Mouse (Mus musculus) embryonic facial prominence, embryonic 11.5 days (tissue): ENCODE data around the gene Sbk3. TPM values are rescaled to one million over a fixed set of nuclear protein-coding genes. Genes with fewer than 3 reads are reported as not detected.
A peak's percentile ranks its signal among the peaks of the same experiment; 100 is the strongest.

Experiments
- ATAC-seq: fragments of 200-750 bp; cut with Nextera tagmentation; replicated peaks from 2 replicates; pipeline ENCODE4 v1.8.0; 2017; ENCODE audit warnings: low read depth; ENCODE audit not compliant: insufficient number of reproducible peaks, low FRiP score, low TSS enrichment
- DNase-seq: peaks from one replicate; pipeline ENCODE4 v3.0.0-alpha.2; 2015; ENCODE audit warnings: low spot score
- H3K27ac ChIP-seq: fragments of 300-500 bp; sonication (generic); replicated peaks from 2 replicates; pipeline ENCODE4 v1.5.1; 2014; ENCODE audit warnings: mild to moderate bottlenecking, low read depth, low read length, control low read depth
- H3K27me3 ChIP-seq: fragments of 300-500 bp; sonication (generic); 2 replicates; pipeline ENCODE4 v1.6.1; 2014; ENCODE audit warnings: mild to moderate bottlenecking, low read length, moderate library complexity, mixed read lengths; ENCODE audit not compliant: control insufficient read depth, insufficient read depth
- H3K36me3 ChIP-seq: fragments of 300-500 bp; sonication (generic); replicated peaks from 2 replicates; pipeline ENCODE4 v1.6.1; 2014; ENCODE audit warnings: low read depth, mild to moderate bottlenecking, low read length, moderate library complexity, mixed read lengths; ENCODE audit not compliant: control insufficient read depth, insufficient read depth
- H3K4me1 ChIP-seq: fragments of 300-500 bp; sonication (generic); 2 replicates; pipeline ENCODE4 v1.6.1; 2014; ENCODE audit warnings: low read length, mixed read lengths; ENCODE audit not compliant: control insufficient read depth, insufficient read depth
- H3K4me2 ChIP-seq: fragments of 300-500 bp; sonication (generic); 2 replicates; pipeline ENCODE4 v1.6.1; 2014; ENCODE audit warnings: low read depth, mild to moderate bottlenecking, control low read depth, low read length, moderate library complexity
- H3K4me3 ChIP-seq: fragments of 300-500 bp; sonication (generic); 2 replicates; pipeline ENCODE4 v1.5.1; 2014; ENCODE audit warnings: low read depth, low read length, control low read depth
- H3K9ac ChIP-seq: fragments of 300-500 bp; sonication (generic); replicated peaks from 2 replicates; pipeline ENCODE4 v1.6.1; 2014; ENCODE audit warnings: mild to moderate bottlenecking, control low read depth, low read length
- H3K9me3 ChIP-seq: fragments of 300-500 bp; sonication (generic); replicated peaks from 2 replicates; pipeline ENCODE4 v1.6.1; 2016; ENCODE audit warnings: mild to moderate bottlenecking, low read length, inconsistent platforms, mixed read lengths; ENCODE audit not compliant: control insufficient read depth
- WGBS: fragments of 180-500 bp; shearing (Covaris S2); extraction: QIAGEN DNeasy Blood & Tissue Kit; methylation state at CpG from one replicate; pipeline ENCODE4 v1.1.7; 2014; 5-methylcytosine and 5-hydroxymethylcytosine counted together
- polyA plus RNA-seq: library from polyadenylated mRNA; unstranded; fragments of >200 nt; fragmentation: Nextera tagmentation; extraction: Ambion mirVana; gene quantifications from 2 replicates; pipeline ENCODE4 v1.2.1, GENCODE M21; 2014

The Sbk3 gene
- polyA plus RNA-seq, 1 experiment from 2014 or later: 0.06 TPM

- Histone ChIP-seq H3K27me3 (no peaks in the 10 kb centered on the region), H3K36me3 (peaks cover 8% of the 10 kb centered on the region), H3K4me2 (no peak overlapping the region), H3K9me3 (no peaks in the 10 kb centered on the region), H3K4me3 (no peak overlapping the region), H3K4me1 (peaks cover 14% of the 10 kb centered on the region), H3K27ac (no peak overlapping the region), H3K9ac (no peak overlapping the region)
- DNase-seq (no peak), ATAC-seq (no peak)
- 89% methylated on average over 21 of the region's 21 CpGs for whole genome bisulfite sequencing
These were observed 51.0 kb downstream of the Sbk3 start for GRCm38 (mm10) chr7:4919971-4920370.

- Histone ChIP-seq H3K4me1 (peaks cover 9% of the 10 kb centered on the region), H3K9me3 (no peaks in the 10 kb centered on the region), H3K4me2 (no peak overlapping the region), H3K27ac (no peak overlapping the region), H3K9ac (no peak overlapping the region), H3K36me3 (peaks cover 8% of the 10 kb centered on the region), H3K27me3 (no peaks in the 10 kb centered on the region), H3K4me3 (no peak overlapping the region)
- 87% methylated on average over 21 of the region's 21 CpGs for WGBS
- ATAC-seq: no peak
- no peak for DNase-seq
These were observed 51.9 kb downstream of the Sbk3 start for GRCm38 (mm10) chr7:4919096-4919495.

GRCm38 (mm10) chr7:4918681-4919080 is 52.3 kb downstream of the Sbk3 start:
- Histone ChIP-seq H3K36me3 (peaks cover 8% of the 10 kb centered on the region), H3K4me1 (peaks cover 5% of the 10 kb centered on the region), H3K4me2 (no peak overlapping the region), H3K4me3 (no peak overlapping the region), H3K27ac (no peak overlapping the region), H3K27me3 (no peaks in the 10 kb centered on the region), H3K9ac (no peak overlapping the region), H3K9me3 (no peaks in the 10 kb centered on the region)
- DNase-seq (no peak), ATAC-seq (no peak)
- WGBS: 95% methylated on average over 15 of the region's 15 CpGs

- no peak overlapping the region; the same call in 1 of the 2 replicates for H3K9ac ChIP-seq
- no peak overlapping the region for H3K4me2 ChIP-seq
- H3K4me1 ChIP-seq: 0 out of 2 replicates have a peak, but pooled peaks cover 2% of the 10 kb centered on the region
- no peaks in the 10 kb centered on the region for H3K9me3 ChIP-seq
- H3K4me3 ChIP-seq: no peak overlapping the region
- H3K27me3 ChIP-seq: no peaks in the 10 kb centered on the region
- DNase-seq (no peak), ATAC-seq (no peak)
- 87% methylated on average over 2 of the region's 2 CpGs for WGBS
- no peak overlapping the region for H3K27ac ChIP-seq
- peaks cover 8% of the 10 kb centered on the region for H3K36me3 ChIP-seq
These were observed 53.5 kb downstream of the Sbk3 start for GRCm38 (mm10) chr7:4917494-4917893.

- Histone ChIP-seq H3K36me3 (peaks cover 8% of the 10 kb centered on the region), H3K9me3 (no peaks in the 10 kb centered on the region), H3K4me1 (no peaks in the 10 kb centered on the region), H3K9ac (peak overlapping the region; percentile 93), H3K27ac (peak overlapping the region; percentile 96), H3K27me3 (no peaks in the 10 kb centered on the region), H3K4me3 (peak overlapping the region; percentile 67), H3K4me2 (peak overlapping the region; percentile 67)
- DNase-seq: peak; percentile 23
- ATAC-seq: peak; percentile 42; the same call in 1 of the 2 replicates
- WGBS: 27% methylated on average over 14 of the region's 14 CpGs
These were observed 55.1 kb downstream of the Sbk3 start for GRCm38 (mm10) chr7:4915669-4916416.

Other genes with a start within 250 kb of the Sbk3 start
- not detected in 2 replicates for gene Tmem150b, start 245.9 kb downstream of the Sbk3 start, polyA plus RNA-seq
- gene Kmt5c, start 231.1 kb downstream of the Sbk3 start, polyA plus RNA-seq: 55.7 and 61.6 TPM in 2 replicates
- gene Cox6b2, start 218.1 kb downstream of the Sbk3 start, polyA plus RNA-seq: 41.6 and 42.1 TPM in 2 replicates
- not detected in 2 replicates for gene Fam71e2, start 199.9 kb downstream of the Sbk3 start, polyA plus RNA-seq
- 0.21 TPM in 1 of 2 replicates, not detected in the other for gene Il11, start 188.3 kb downstream of the Sbk3 start, polyA plus RNA-seq
- not detected in 2 replicates for gene Tmem190, start 188.2 kb downstream of the Sbk3 start, polyA plus RNA-seq
- 1.3 and 1.4 TPM in 2 replicates for gene Tmem238, start 181.5 kb downstream of the Sbk3 start, polyA plus RNA-seq
- gene Rpl28, start 178.3 kb downstream of the Sbk3 start, polyA plus RNA-seq: 149 and 169 TPM in 2 replicates
- gene Ube2s, start 158.6 kb downstream of the Sbk3 start, polyA plus RNA-seq: 453 and 487 TPM in 2 replicates
- gene Shisa7, start 126.5 kb downstream of the Sbk3 start, polyA plus RNA-seq: 0.72 TPM in 2 replicates
- 2.4 and 2.9 TPM in 2 replicates for gene Isoc2b, start 100.9 kb downstream of the Sbk3 start, polyA plus RNA-seq
- 0.70 and 0.72 TPM in 2 replicates for gene Isoc2a, start 94.0 kb downstream of the Sbk3 start, polyA plus RNA-seq
- gene Gm36210, start 64.7 kb downstream of the Sbk3 start, polyA plus RNA-seq: 0.27 TPM in 1 of 2 replicates, not detected in the other
- 2.5 and 3.6 TPM in 2 replicates for gene Zfp628, start 56.0 kb downstream of the Sbk3 start, polyA plus RNA-seq
- 2.7 and 2.8 TPM in 2 replicates for gene Nat14, start 49.1 kb downstream of the Sbk3 start, polyA plus RNA-seq
- gene Ssc5d, start 45.4 kb downstream of the Sbk3 start, polyA plus RNA-seq: 0.97 and 1.2 TPM in 2 replicates
- 0.21 TPM in 1 of 2 replicates, not detected in the other for gene Sbk2, start 6.8 kb downstream of the Sbk3 start, polyA plus RNA-seq
- 25.3 and 28.4 TPM in 2 replicates for gene Zfp579, start 25.0 kb upstream of the Sbk3 start, polyA plus RNA-seq
- gene Zfp524, start 43.2 kb upstream of the Sbk3 start, polyA plus RNA-seq: 7.5 and 9.4 TPM in 2 replicates
- 42.5 and 43.0 TPM in 2 replicates for gene Fiz1, start 43.5 kb upstream of the Sbk3 start, polyA plus RNA-seq
- 0.59 TPM in 1 of 2 replicates, not detected in the other for gene Gm44973, start 44.3 kb upstream of the Sbk3 start, polyA plus RNA-seq
- 4.5 and 5.9 TPM in 2 replicates for gene Zfp865, start 49.2 kb upstream of the Sbk3 start, polyA plus RNA-seq
- gene Ccdc106, start 49.4 kb upstream of the Sbk3 start, polyA plus RNA-seq: 14.9 and 15.1 TPM in 2 replicates
- gene 4632433K11Rik, start 63.0 kb upstream of the Sbk3 start, polyA plus RNA-seq: not detected in 2 replicates
- 2.7 and 3.3 TPM in 2 replicates for gene Zfp784, start 67.3 kb upstream of the Sbk3 start, polyA plus RNA-seq
- 25.0 and 32.3 TPM in 2 replicates for gene Zfp580, start 80.4 kb upstream of the Sbk3 start, polyA plus RNA-seq
- gene U2af2, start 91.0 kb upstream of the Sbk3 start, polyA plus RNA-seq: 156 and 164 TPM in 2 replicates
- 46.3 and 51.3 TPM in 2 replicates for gene Epn1, start 109.1 kb upstream of the Sbk3 start, polyA plus RNA-seq
- gene Rfpl4, start 145.8 kb upstream of the Sbk3 start, polyA plus RNA-seq: not detected in 2 replicates
- gene Rasl2-9, start 154.8 kb upstream of the Sbk3 start, polyA plus RNA-seq: 0.28 and 0.35 TPM in 2 replicates
- 0.01 TPM in 1 of 2 replicates, not detected in the other for gene Vmn1r55, start 178.5 kb upstream of the Sbk3 start, polyA plus RNA-seq
- not detected in 2 replicates for gene Vmn1r56, start 225.6 kb upstream of the Sbk3 start, polyA plus RNA-seq
- not detected in 2 replicates for gene Vmn1r57, start 247.3 kb upstream of the Sbk3 start, polyA plus RNA-seq